Mouse (Mus musculus) cortical plate, adult 2 months (tissue): Measurements from ENCODE around the gene Cd68. TPM values are rescaled to one million over a fixed set of nuclear protein-coding genes. Genes with fewer than 3 reads are reported as not detected.
"Not testable (repeated sequence)": the region's sequence is repeated elsewhere in the genome, so short reads cannot be mapped to it uniquely, and the experiment has no call there.

Experiments used
- H3K27ac ChIP-seq: fragments of 200-500 bp; 2 replicates; pipeline ENCODE4 v1.5.1; 2012; ENCODE audit warnings: low read length, control low read depth, inconsistent platforms; ENCODE audit not compliant: insufficient read depth
- H3K4me1 ChIP-seq: fragments of 200-500 bp; 2 replicates; pipeline ENCODE4 v1.6.1; 2011; ENCODE audit warnings: low read length; ENCODE audit not compliant: control insufficient read depth, insufficient read depth
- H3K4me3 ChIP-seq: fragments of 200-500 bp; 2 replicates; pipeline ENCODE4 v1.5.1; 2011; ENCODE audit warnings: mild to moderate bottlenecking, low read length, control low read depth; ENCODE audit not compliant: insufficient read depth
- CTCF ChIP-seq: fragments of 200-500 bp; IDR thresholded peaks from 2 replicates; pipeline ENCODE4 v1.5.1; 2011; ENCODE audit warnings: mild to moderate bottlenecking, control low read depth, low read length; ENCODE audit not compliant: insufficient read depth; ENCODE audit errors: extremely low read depth
- POLR2A ChIP-seq: fragments of 200-500 bp; IDR thresholded peaks from 2 replicates; pipeline ENCODE4 v1.6.1; 2011; ENCODE audit warnings: mild to moderate bottlenecking, low read length, control low read depth; ENCODE audit not compliant: insufficient read depth; ENCODE audit errors: extremely low read depth
- polyA plus RNA-seq: library from polyadenylated mRNA; depleted of rRNA; stranded (reverse); fragments of >200 nt; gene quantifications from 2 replicates; pipeline ENCODE4 v1.2.3, GENCODE M21; 2012

Gene Cd68
- polyA plus RNA-seq, 1 experiment: 13.1 TPM

GRCm38 (mm10) chr11:69707873-69708381 lies 42.0 kb upstream of the Cd68 start:
- no peaks in the 10 kb centered on the region for H3K4me1 ChIP-seq
- H3K4me3 ChIP-seq: no peak overlapping the region
- no peak for TF ChIP-seq CTCF
- TF ChIP-seq POLR2A: no peak
- no peak overlapping the region for H3K27ac ChIP-seq

GRCm38 (mm10) chr11:69707480-69707847 lies 41.5 kb upstream of the Cd68 start:
- H3K4me3 ChIP-seq: no peak overlapping the region
- TF ChIP-seq POLR2A: no peak
- no peak for TF ChIP-seq CTCF
- no peak overlapping the region for H3K27ac ChIP-seq

GRCm38 (mm10) chr11:69706775-69707479 lies 41.0 kb upstream of the Cd68 start:
- no peaks in the 10 kb centered on the region for H3K4me1 ChIP-seq
- H3K4me3 ChIP-seq: no peak overlapping the region
- TF ChIP-seq POLR2A (no peak), CTCF (no peak)
- no peak overlapping the region for H3K27ac ChIP-seq

More at GRCm38 (mm10) chr11:69707480-69707847, 41.5 kb upstream of the Cd68 start:
- H3K4me1 ChIP-seq: no peaks in the 10 kb centered on the region

- Histone ChIP-seq H3K4me3 (no peak overlapping the region), H3K4me1 (no peaks in the 10 kb centered on the region), H3K27ac (no peak overlapping the region)
- no peak for TF ChIP-seq POLR2A
- TF ChIP-seq CTCF: no peak
These were observed 38.7 kb upstream of the Cd68 start for GRCm38 (mm10) chr11:69704613-69705010.

GRCm38 (mm10) chr11:69703814-69704612 lies 38.1 kb upstream of the Cd68 start:
- no peak for TF ChIP-seq POLR2A
- no peak for TF ChIP-seq CTCF
- Histone ChIP-seq H3K4me1 (no peaks in the 10 kb centered on the region), H3K27ac (no peak overlapping the region), H3K4me3 (no peak overlapping the region)

GRCm38 (mm10) chr11:69703381-69703780 lies 37.4 kb upstream of the Cd68 start:
- not testable (repeated sequence) for H3K27ac ChIP-seq, H3K4me3 ChIP-seq, H3K4me1 ChIP-seq

GRCm38 (mm10) chr11:69702886-69703285 lies 36.9 kb upstream of the Cd68 start:
- H3K4me1 ChIP-seq, H3K4me3 ChIP-seq, H3K27ac ChIP-seq: not testable (repeated sequence)

GRCm38 (mm10) chr11:69699595-69699994 lies 33.6 kb upstream of the Cd68 start:
- H3K4me3 ChIP-seq: no peak overlapping the region
- TF ChIP-seq POLR2A (no peak), CTCF (no peak)
- no peak overlapping the region for H3K27ac ChIP-seq
- H3K4me1 ChIP-seq: no peaks in the 10 kb centered on the region; the same call in 1 of the 2 replicates

GRCm38 (mm10) chr11:69698574-69698973 lies 32.6 kb upstream of the Cd68 start:
- no peak for TF ChIP-seq CTCF
- no peak for TF ChIP-seq POLR2A
- Histone ChIP-seq H3K4me1 (no peaks in the 10 kb centered on the region; the same call in 1 of the 2 replicates), H3K27ac (no peak overlapping the region), H3K4me3 (no peak overlapping the region)

- Histone ChIP-seq H3K4me1 (no peaks in the 10 kb centered on the region; the same call in 1 of the 2 replicates), H3K4me3 (no peak overlapping the region), H3K27ac (no peak overlapping the region)
- TF ChIP-seq CTCF (no peak), POLR2A (no peak)
These were observed 31.4 kb upstream of the Cd68 start for GRCm38 (mm10) chr11:69697396-69697795.
